Mouse (Mus musculus): ENCODE data around the gene Ahrr. TPM values are rescaled to one million over a fixed set of nuclear protein-coding genes. Genes with fewer than 3 reads are reported as not detected.

Ahrr gene
- polyA plus RNA-seq, 1 experiment from 2014 or later, result 0.64 TPM

DNA sequence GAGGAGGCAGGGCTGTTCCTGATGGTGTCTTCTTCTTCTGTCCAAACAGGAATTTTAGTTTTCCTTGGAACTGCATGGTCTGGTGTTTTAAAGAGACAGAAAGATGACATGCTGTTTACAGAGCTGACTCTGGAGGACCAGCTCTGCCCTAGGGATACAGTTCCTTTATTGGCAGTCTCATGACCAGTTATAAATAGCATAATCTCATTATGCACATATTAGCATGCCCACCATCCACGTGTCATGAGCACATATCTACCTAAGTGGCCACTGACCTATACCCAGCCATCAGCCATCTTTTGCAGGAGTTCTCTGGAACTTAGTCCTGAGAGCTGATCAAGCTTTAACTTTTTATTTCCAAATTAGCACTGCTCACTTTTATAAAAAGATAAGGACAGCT is 71.5 kb downstream of the Ahrr start:
- Histone ChIP-seq H3K9me3 (no peaks in the 10 kb centered on the region), H3K4me1 (replicated peaks) (no peaks in the 10 kb centered on the region)
- ATAC-seq (ENCODE audit: low FRiP score, low read depth), result no peak

DNA sequence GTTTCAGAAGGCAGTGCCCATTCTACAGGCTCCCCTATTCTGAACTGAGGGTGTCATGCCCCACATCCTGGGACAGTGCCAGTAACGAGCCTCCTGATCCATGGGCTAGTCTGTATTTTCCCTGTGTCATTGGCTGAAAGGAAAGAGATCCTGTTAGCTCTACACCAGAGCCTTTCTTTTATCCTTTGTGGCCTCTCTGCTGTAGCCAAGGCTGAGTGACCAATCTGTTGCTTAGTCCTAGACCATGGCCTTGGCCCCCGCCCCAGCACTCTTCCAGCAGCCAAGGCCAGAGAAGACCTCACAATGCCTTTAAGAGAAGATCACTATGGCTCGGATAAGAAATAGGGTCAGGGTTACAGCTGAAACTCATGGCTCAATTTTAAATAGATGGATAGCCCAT is 73.7 kb downstream of the Ahrr start:
- Histone ChIP-seq H3K27ac (replicated peaks) (no peak overlapping the region), H3K27me3 (no peaks in the 10 kb centered on the region), H3K36me3 (no peaks in the 10 kb centered on the region), H3K4me3 (no peak overlapping the region), H3K9ac (no peak overlapping the region), H3K9me3 (no peaks in the 10 kb centered on the region), H3K4me2 (no peak overlapping the region), H3K4me1 (replicated peaks) (no peaks in the 10 kb centered on the region)
- 85% methylated on average over 3 of the region's 3 CpGs for WGBS
- ATAC-seq (ENCODE audit: low FRiP score, low read depth), result no peak

More for the DNA sequence above, 71.5 kb downstream of the Ahrr start:
- 41% methylated on average over 1 of the region's 1 CpGs for WGBS
- Histone ChIP-seq H3K4me3 (no peak overlapping the region), H3K27me3 (no peaks in the 10 kb centered on the region), H3K36me3 (no peaks in the 10 kb centered on the region), H3K27ac (replicated peaks) (no peak overlapping the region), H3K4me2 (no peak overlapping the region), H3K9ac (no peak overlapping the region)

DNA sequence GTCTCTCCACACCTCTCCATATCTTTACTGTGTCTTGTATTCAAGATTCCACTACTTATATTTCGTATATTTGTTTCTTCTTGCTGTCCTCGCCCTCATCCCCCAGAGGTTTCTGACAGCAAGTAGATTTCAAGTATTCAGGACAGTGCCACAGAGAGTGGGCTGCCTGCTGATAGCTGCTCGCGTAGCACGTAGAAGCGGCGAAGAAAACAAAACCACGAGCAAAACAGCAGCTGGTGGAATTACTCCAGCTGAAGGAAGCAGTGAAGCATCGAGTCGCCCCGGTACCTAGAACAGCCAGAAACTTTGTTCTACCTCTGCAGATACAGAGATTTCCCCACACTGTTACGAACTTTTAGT is 83.2 kb downstream of the Ahrr start:
- no peaks in the 10 kb centered on the region for H3K9me3 ChIP-seq
- H3K9ac ChIP-seq, result peak overlapping the region; percentile 94
- peaks cover 16% of the 10 kb centered on the region for H3K36me3 ChIP-seq
- H3K4me2 ChIP-seq, result peak overlapping the region; percentile 81
- H3K27me3 ChIP-seq, result no peaks in the 10 kb centered on the region
- ATAC-seq (ENCODE audit: low FRiP score, low read depth), result peak; percentile 71; the same call in 1 of the 2 replicates
- H3K4me1 ChIP-seq (replicated peaks), result peaks cover 35% of the 10 kb centered on the region
- 15% methylated on average over 12 of the region's 12 CpGs for WGBS
- H3K4me3 ChIP-seq, result peak overlapping the region; percentile 95
- H3K27ac ChIP-seq (replicated peaks), result peak overlapping the region; percentile 95

DNA sequence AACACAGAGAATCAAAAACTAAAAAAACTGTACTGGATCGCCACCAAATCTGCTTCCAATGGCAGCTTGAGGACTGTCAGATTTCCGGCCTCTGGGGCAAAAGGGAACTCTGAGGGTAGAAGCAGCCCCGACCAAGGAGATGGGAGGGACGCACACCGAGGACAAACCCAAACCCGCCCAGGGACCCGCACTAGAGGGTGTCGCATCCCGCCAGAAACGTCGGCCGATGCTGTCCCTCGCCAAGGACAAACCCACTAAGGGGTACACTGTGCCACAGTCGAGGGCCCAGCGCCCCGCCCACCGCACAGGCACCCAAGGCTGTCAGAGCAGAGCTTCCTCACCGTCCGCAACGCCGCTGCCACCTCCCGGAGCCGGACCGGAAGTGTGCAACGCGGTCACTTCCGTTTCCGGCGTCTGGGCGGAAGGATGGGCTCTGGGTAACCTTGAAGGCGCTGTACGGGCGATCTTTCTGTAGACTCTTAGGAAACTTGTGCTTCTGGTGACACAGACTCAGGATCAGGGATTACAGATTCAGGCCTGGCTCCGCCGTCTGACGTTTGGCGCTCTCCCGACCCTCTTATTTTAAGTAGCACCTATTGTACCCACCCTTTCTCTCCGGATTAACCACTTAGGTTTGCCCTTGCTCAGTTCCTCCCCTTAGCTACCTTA is 83.7 kb downstream of the Ahrr start, which contains the start of gene Exoc3:
TSS of gene Exoc3 (minus strand) at position 416 of the 669 bp plus-strand sequence.
- Histone ChIP-seq H3K27ac (replicated peaks) (peak within 1 kb of the TSS; percentile 95), H3K4me2 (peak within 1 kb of the TSS; percentile 81), H3K27me3 (no peaks in the 10 kb centered on the region), H3K9ac (peak within 1 kb of the TSS; percentile 94), H3K9me3 (no peaks in the 10 kb centered on the region), H3K4me1 (replicated peaks) (peaks cover 35% of the 10 kb centered on the region), H3K36me3 (peaks cover 21% of the 10 kb centered on the region), H3K4me3 (peak within 1 kb of the TSS; percentile 95)
- under 1% methylated on average over 39 of the region's 39 CpGs for WGBS
- peak; percentile 99 for ATAC-seq (ENCODE audit: low FRiP score, low read depth)

DNA sequence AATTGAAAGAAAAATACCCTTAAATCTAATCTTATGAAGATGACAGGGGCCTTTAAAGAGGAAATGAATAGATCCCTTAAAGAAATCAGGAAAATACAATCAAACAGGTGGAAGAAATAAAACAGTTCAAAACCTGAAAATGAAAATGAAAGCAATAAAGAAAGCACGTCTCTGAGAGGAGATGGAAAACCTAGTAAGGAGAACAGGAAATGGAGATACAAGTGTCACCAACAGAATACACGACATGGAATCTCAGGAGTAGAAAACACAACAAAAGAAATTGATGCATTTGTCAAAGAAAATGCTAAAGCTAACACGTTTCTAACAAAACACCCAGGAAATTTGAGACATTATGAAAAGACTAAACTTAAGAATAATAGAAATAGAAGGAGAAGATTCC is 95.7 kb downstream of the Ahrr start:
- no peak overlapping the region for H3K4me3 ChIP-seq
- H3K4me1 ChIP-seq (replicated peaks), result no peaks in the 10 kb centered on the region
- no peaks in the 10 kb centered on the region for H3K9me3 ChIP-seq
- WGBS, result 88% methylated on average over 3 of the region's 3 CpGs
- H3K27ac ChIP-seq (replicated peaks), result no peak overlapping the region
- ATAC-seq (ENCODE audit: low FRiP score, low read depth), result no peak
- H3K36me3 ChIP-seq, result peaks cover 41% of the 10 kb centered on the region
- H3K9ac ChIP-seq, result no peak overlapping the region
- no peak overlapping the region for H3K4me2 ChIP-seq
- H3K27me3 ChIP-seq, result no peaks in the 10 kb centered on the region

DNA sequence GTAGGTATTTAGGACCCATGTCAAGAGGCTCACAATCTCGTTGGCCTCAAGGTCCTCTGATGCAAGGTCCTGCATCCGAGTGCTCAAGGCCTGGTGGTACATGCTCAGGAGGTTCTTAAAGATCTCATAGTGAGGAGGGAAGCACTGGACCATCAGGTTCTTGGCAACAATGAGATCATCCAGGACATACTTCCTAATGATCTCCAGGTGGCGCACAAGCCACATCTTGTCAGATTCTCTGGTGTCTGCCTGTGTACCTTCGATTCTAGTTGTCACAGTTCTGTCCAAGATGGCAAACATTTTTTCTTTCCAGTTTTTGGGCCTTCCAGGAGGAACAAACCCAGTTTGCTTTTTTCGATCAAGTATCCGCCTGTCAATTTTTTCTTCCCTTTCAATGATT is 99.5 kb downstream of the Ahrr start:
- H3K4me3 ChIP-seq, result no peak overlapping the region
- H3K36me3 ChIP-seq, result peaks cover 52% of the 10 kb centered on the region
- H3K4me1 ChIP-seq (replicated peaks), result no peaks in the 10 kb centered on the region
- no peaks in the 10 kb centered on the region for H3K9me3 ChIP-seq
- no peak overlapping the region for H3K27ac ChIP-seq (replicated peaks)
- no peak overlapping the region for H3K9ac ChIP-seq
- ATAC-seq (ENCODE audit: low FRiP score, low read depth), result no peak
- no peaks in the 10 kb centered on the region for H3K27me3 ChIP-seq
- WGBS, result 88% methylated on average over 6 of the region's 6 CpGs
- H3K4me2 ChIP-seq, result no peak overlapping the region

DNA sequence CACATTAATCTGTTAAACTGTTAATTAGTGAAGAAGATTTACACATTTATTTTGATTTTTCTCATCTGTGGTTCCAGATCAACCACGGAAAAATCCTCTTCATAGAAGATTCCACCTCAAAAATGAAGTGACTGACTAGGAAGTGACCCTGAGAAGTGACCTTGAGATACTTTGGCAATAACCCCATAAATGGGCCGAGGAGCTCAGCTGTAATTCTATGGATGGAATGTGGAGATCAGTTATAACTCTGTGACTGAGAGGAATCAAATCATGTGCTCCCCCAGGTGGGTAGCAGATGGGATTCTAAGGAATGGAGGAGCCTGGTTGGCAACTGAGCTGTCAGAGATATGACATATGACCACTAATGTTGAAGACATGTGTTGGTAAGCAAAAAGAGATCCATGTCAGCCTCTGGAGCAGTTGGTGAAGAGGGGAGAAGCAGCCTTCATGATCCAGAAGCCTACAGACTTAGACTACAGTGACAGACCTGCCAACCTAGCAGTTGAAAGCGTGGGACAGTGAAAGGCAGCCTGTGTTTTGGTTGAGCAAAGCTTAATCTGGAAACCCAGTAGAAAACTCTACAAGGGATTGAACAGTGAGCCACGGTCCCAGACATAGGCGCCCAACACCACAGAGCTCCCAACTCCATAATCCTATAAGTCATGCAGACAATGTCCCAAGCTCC is 109.0 kb downstream of the Ahrr start:
- H3K4me3 ChIP-seq, result no peak overlapping the region
- no peaks in the 10 kb centered on the region for H3K4me1 ChIP-seq (replicated peaks)
- no peaks in the 10 kb centered on the region for H3K9me3 ChIP-seq
- peaks cover 49% of the 10 kb centered on the region for H3K36me3 ChIP-seq
- H3K4me2 ChIP-seq, result no peak overlapping the region
- H3K9ac ChIP-seq, result no peak overlapping the region
- H3K27ac ChIP-seq (replicated peaks), result no peak overlapping the region
- no peaks in the 10 kb centered on the region for H3K27me3 ChIP-seq
- no peak for ATAC-seq (ENCODE audit: low FRiP score, low read depth)
- 94% methylated on average over 5 of the region's 5 CpGs for WGBS

DNA sequence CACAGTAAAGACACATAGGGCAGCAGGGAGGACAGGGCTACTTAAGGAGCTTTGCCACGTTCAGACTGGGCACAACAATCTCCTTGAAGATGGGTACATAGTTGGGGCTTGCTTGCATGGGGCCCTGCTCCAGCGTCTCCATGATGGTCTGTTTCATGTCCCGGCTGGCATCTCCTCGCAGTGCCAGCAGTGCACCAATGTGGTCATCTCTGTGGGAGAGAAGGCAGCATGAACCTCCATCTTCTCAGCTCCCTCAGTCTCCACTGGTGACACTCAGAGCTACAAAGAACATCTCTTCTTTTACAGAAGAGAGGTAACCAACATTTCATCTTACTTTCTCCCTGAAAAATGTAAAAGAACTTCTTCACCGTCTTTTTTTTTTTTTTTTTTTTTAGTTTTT is 120.1 kb downstream of the Ahrr start:
- WGBS, result 95% methylated on average over 5 of the region's 5 CpGs
- H3K4me2 ChIP-seq, result no peak overlapping the region
- ATAC-seq (ENCODE audit: low FRiP score, low read depth), result no peak
- peaks cover 65% of the 10 kb centered on the region for H3K36me3 ChIP-seq
- no peak overlapping the region for H3K4me3 ChIP-seq
- H3K9ac ChIP-seq, result no peak overlapping the region
- H3K9me3 ChIP-seq, result no peaks in the 10 kb centered on the region
- no peaks in the 10 kb centered on the region for H3K27me3 ChIP-seq
- H3K27ac ChIP-seq (replicated peaks), result no peak overlapping the region
- peaks cover 1% of the 10 kb centered on the region; the same call in 1 of the 2 replicates for H3K4me1 ChIP-seq (replicated peaks)

DNA sequence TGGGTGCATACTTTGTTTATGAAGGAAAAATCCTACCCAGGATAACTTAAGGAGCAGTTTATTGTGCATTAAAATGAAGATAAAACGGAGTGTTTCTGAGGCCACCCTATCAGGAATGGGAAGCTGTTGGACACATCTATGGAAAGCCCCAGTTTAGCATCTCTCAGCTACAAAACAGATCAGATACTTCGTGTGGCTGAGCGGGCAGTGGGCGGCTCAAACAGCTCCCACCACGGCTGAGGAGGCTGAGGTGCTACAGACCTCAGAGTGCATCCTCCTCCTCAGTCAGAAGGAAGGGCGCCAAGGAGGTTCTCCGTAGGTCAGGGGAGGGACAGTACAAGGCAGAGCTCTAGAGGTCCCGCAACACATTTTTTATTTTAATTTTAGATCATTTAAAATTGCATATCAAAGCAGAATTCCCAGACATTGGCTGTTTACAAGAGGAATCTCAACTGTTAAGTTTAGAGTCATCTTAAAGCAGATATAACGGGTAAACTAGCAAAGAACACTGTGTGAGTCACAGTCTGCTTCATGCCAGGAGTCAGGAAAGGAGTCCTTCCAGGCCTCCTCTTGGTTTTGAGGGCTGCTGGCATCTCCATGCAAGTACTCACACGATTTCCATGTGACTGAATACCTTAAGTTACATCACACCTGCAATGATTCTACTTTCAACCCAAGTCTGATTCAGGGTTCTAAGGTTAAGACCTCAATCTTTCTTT is 122.5 kb downstream of the Ahrr start:
- Histone ChIP-seq H3K9ac (no peak overlapping the region), H3K27ac (replicated peaks) (no peak overlapping the region), H3K4me3 (no peak overlapping the region), H3K27me3 (no peaks in the 10 kb centered on the region), H3K4me1 (replicated peaks) (peaks cover 10% of the 10 kb centered on the region), H3K9me3 (no peaks in the 10 kb centered on the region), H3K4me2 (no peak overlapping the region), H3K36me3 (peaks cover 48% of the 10 kb centered on the region)
- 90% methylated on average over 10 of the region's 10 CpGs for WGBS
- no peak for ATAC-seq (ENCODE audit: low FRiP score, low read depth)

DNA sequence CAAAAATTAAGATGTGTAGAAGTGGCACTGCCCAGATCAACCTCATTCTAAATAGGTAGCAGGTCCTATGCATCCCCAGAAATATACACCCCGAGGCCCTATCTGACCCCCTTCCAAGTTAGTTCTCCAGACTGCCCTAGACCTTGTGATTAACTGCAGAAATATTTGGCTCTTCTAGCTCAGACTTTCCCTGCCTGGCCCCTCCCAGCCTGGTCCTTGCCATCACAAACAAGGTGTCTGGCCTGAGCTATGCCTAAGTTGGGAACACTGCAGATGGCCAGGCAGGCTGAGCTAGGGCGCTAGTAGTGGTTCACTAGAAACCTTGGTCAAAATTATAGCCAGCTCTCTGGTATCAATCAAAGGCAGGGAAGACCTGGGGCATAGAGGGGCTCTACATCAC is 124.6 kb downstream of the Ahrr start:
- Histone ChIP-seq H3K4me3 (no peak overlapping the region), H3K4me1 (replicated peaks) (peaks cover 10% of the 10 kb centered on the region), H3K4me2 (peak overlapping the region; percentile 78), H3K9ac (no peak overlapping the region), H3K9me3 (no peaks in the 10 kb centered on the region), H3K27ac (replicated peaks) (no peak overlapping the region), H3K36me3 (peaks cover 28% of the 10 kb centered on the region), H3K27me3 (no peaks in the 10 kb centered on the region)
- 95% methylated on average over 2 of the region's 2 CpGs for WGBS
- ATAC-seq (ENCODE audit: low FRiP score, low read depth), result peak; percentile 16; the same call in 1 of the 2 replicates

DNA sequence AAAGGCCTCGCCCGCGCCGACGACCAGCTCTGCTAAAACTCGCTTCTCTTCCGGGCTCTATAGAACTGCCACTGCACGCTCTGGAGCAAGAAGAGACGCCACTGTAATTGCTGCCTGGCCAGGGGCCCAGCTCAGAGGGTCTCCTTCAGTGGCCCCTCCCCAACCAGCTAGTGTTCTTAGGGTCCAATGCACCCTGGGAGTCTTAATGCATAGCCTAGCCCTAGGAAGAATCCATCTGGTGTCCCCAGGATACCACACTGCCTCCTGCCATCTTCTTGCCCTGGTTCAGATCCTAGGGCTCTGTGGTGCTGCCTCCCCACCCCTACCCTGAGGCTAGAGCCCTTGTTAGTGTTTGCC is 125.1 kb downstream of the Ahrr start:
- peak; percentile 74 for ATAC-seq (ENCODE audit: low FRiP score, low read depth)
- WGBS, result 3% methylated on average over 9 of the region's 9 CpGs
- peaks cover 10% of the 10 kb centered on the region for H3K4me1 ChIP-seq (replicated peaks)

More for the DNA sequence above, 125.1 kb downstream of the Ahrr start:
- Histone ChIP-seq H3K4me2 (peak overlapping the region; percentile 78), H3K9ac (peak overlapping the region; percentile 48), H3K27me3 (no peaks in the 10 kb centered on the region), H3K4me3 (peak overlapping the region; percentile 46), H3K27ac (replicated peaks) (no peak overlapping the region), H3K36me3 (peaks cover 24% of the 10 kb centered on the region), H3K9me3 (no peaks in the 10 kb centered on the region)

Data from hindbrain, embryonic 15.5 days (tissue).